Mouse (Mus musculus): ENCODE measurements around the gene Mier2. TPM values are rescaled to one million over a fixed set of nuclear protein-coding genes. Genes with fewer than 3 reads are reported as not detected.

Mier2 gene
- polyA plus RNA-seq, 1 experiment from 2014 or later: 56.2 TPM

DNA sequence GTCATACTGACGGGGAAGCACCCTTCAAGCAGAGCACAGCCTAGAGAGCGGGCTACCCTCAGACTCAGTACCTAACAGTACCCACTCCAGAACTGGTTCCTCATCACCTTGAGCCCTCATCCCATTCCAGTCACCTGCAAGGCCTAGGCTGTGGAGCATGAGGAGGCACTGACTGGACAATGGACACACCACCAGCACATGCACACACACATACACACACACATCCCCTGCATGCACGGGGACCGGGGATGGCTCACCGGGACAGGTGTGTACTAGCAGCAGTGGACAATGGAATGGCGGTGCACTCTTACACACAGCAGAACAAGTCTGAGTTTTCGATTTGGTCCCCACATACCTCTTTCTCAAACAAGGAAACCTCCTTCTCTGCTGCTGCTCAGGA lies 17.7 kb downstream of the Mier2 start:
- Histone ChIP-seq H3K4me3 (ENCODE audit: low read length) (no peak overlapping the region), H3K27me3 (ENCODE audit: insufficient read depth, low read length) (no peaks in the 10 kb centered on the region), H3K4me2 (replicated peaks; ENCODE audit: low read depth, low read length) (no peak overlapping the region), H3K27ac (ENCODE audit: low read length) (no peak overlapping the region), H3K36me3 (ENCODE audit: insufficient read depth, low read length) (peaks cover 33% of the 10 kb centered on the region), H3K9me3 (ENCODE audit: low read length) (no peaks in the 10 kb centered on the region), H3K4me1 (ENCODE audit: insufficient read depth, low read length) (peaks cover 10% of the 10 kb centered on the region; the same call in 1 of the 2 replicates), H3K9ac (replicated peaks; ENCODE audit: low read length) (no peak overlapping the region)
- WGBS: 91% methylated on average over 7 of the region's 7 CpGs
- no peak for ATAC-seq (ENCODE audit: low FRiP score, low TSS enrichment)

DNA sequence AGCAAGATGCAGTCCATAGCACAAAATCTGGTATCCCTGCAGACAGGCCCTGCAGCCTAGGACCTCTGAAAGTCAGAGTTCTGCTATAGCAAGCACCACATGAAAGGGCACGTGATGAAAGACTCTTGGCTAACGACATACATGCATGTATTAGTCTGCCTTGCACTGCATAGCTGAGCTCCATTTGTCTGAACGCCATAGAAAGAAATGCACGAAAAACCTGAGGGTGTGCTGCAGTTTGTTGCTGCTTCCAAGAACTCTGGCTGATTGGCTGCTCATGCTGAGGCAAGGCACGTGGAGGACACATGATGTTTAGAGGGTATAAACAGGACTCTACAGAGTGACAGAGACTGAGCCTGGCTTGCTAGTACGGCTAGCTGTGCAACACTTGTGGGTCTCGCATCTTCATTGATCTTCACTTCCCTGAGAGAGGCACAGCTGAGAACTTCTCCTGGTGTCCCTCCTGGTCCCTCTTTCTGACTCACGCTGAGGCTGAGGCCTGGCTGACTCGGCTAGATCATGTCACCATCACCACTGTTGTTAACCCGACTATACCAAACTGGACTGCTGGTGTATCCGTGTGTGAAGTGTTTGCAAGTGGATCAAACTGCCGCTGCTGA lies 18.4 kb downstream of the Mier2 start:
- 77% methylated on average over 12 of the region's 12 CpGs for WGBS
- H3K4me3 ChIP-seq (ENCODE audit: low read length): no peak overlapping the region
- no peak for ATAC-seq (ENCODE audit: low FRiP score, low TSS enrichment)

DNA sequence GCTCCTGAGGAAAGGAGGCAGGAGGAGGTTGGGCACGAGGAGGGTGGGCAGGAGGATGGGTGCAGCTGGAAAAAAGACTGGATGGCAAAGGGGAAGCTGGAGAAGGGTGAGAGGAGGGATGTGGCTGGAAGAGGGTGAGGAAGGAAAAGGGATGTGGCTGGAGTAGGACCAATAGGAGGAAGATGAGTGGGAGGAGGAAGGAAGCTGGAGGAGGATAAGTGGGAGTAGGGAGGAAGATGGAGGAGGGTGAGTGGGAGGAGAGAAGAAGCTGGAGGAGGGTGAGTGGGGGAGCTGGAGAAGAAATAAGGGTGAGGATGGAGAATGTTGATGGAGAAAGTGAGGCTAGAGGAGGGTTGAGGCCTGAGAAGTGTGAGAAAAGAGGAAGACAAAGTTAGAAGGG lies 19.6 kb downstream of the Mier2 start:
- H3K4me3 ChIP-seq (ENCODE audit: low read length): no peak overlapping the region
- H3K36me3 ChIP-seq (ENCODE audit: insufficient read depth, low read length): peaks cover 15% of the 10 kb centered on the region
- no peak overlapping the region for H3K4me2 ChIP-seq (replicated peaks; ENCODE audit: low read depth, low read length)
- 72% methylated on average over 1 of the region's 1 CpGs for WGBS
- H3K27me3 ChIP-seq (ENCODE audit: insufficient read depth, low read length): no peaks in the 10 kb centered on the region
- no peaks in the 10 kb centered on the region for H3K9me3 ChIP-seq (ENCODE audit: low read length)
- H3K9ac ChIP-seq (replicated peaks; ENCODE audit: low read length): no peak overlapping the region
- peaks cover 10% of the 10 kb centered on the region; the same call in 1 of the 2 replicates for H3K4me1 ChIP-seq (ENCODE audit: insufficient read depth, low read length)
- no peak for ATAC-seq (ENCODE audit: low FRiP score, low TSS enrichment)
- no peak overlapping the region for H3K27ac ChIP-seq (ENCODE audit: low read length)

More for the DNA sequence above, 18.4 kb downstream of the Mier2 start:
- peaks cover 10% of the 10 kb centered on the region; the same call in 1 of the 2 replicates for H3K4me1 ChIP-seq (ENCODE audit: insufficient read depth, low read length)
- H3K9ac ChIP-seq (replicated peaks; ENCODE audit: low read length): no peak overlapping the region
- H3K36me3 ChIP-seq (ENCODE audit: insufficient read depth, low read length): peaks cover 27% of the 10 kb centered on the region
- no peaks in the 10 kb centered on the region for H3K9me3 ChIP-seq (ENCODE audit: low read length)
- no peak overlapping the region for H3K4me2 ChIP-seq (replicated peaks; ENCODE audit: low read depth, low read length)
- H3K27me3 ChIP-seq (ENCODE audit: insufficient read depth, low read length): no peaks in the 10 kb centered on the region
- H3K27ac ChIP-seq (ENCODE audit: low read length): no peak overlapping the region

DNA sequence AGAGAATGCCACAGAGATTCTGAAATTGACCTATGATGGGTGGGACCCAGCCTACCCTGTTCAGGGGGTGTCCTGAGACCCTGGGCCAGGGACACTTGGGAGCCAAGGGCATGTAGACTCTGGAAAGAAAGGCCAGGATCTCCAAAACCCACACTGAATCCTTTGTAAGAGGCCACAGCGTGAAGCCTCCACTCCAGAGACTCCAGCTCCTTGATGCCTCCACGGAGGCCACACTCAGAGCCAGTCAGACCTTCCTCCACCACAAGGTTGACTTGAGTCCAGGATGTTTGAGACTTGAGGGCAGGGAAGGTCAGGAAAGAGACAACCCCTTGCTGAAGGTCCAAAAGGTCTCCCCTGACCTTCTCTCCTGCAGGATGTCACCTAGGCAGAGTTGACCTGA lies 20.6 kb downstream of the Mier2 start:
- Histone ChIP-seq H3K27ac (ENCODE audit: low read length) (no peak overlapping the region), H3K27me3 (ENCODE audit: insufficient read depth, low read length) (no peaks in the 10 kb centered on the region), H3K36me3 (ENCODE audit: insufficient read depth, low read length) (peaks cover 8% of the 10 kb centered on the region; the same call in 1 of the 2 replicates), H3K9me3 (ENCODE audit: low read length) (no peaks in the 10 kb centered on the region), H3K4me2 (replicated peaks; ENCODE audit: low read depth, low read length) (no peak overlapping the region), H3K4me3 (ENCODE audit: low read length) (no peak overlapping the region), H3K9ac (replicated peaks; ENCODE audit: low read length) (no peak overlapping the region), H3K4me1 (ENCODE audit: insufficient read depth, low read length) (peaks cover 10% of the 10 kb centered on the region; the same call in 1 of the 2 replicates)
- ATAC-seq (ENCODE audit: low FRiP score, low TSS enrichment): no peak
- 81% methylated on average over 2 of the region's 2 CpGs for WGBS

DNA sequence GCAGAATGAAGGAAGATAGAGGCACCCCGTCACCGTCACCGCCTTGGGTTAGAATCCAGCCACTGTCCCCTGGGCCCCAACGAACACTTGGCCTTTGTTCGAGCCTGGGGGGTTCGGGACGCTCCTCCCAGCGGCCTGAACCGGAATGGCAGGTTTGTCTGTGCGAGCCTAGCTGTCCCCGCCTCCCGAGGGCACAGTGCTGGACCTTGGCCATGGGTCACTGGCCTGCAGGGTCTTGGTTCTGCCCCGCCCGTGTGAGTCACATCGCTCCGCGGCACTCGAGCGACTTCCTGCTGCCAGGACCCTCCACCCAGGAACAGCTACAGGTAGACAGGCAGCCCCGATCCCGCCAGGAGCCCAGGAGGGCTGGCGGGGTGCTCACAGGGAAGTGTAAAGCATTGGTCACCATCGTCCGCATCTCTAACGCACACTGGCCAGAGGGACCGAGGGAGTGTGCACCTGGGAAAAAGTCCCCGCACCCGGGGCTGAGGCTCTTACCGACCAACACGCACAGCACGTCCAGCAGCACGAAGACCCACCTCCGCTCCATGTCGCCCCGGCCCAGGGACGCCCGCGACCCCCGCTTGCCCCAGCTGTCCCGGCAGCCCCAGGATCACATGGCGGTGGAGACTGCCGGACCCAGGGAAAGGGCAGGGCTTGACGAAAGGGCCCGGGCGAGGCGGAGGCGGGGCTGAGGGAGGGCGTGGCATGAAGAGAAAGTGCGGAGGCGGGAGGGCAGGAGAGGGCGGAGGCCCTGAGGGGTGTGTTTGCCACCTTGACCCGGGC lies 21.7 kb downstream of the Mier2 start, which contains the start of gene Plpp2:
Gene Plpp2, minus strand, starts transcription at position 671 of the 786 bp plus-strand sequence.
- Histone ChIP-seq H3K36me3 (ENCODE audit: insufficient read depth, low read length) (peaks cover 3% of the 10 kb centered on the region; the same call in 1 of the 2 replicates), H3K4me2 (replicated peaks; ENCODE audit: low read depth, low read length) (peak within 1 kb of the TSS; percentile 92), H3K27ac (ENCODE audit: low read length) (peak within 1 kb of the TSS; percentile 87), H3K9ac (replicated peaks; ENCODE audit: low read length) (peak within 1 kb of the TSS; percentile 73), H3K27me3 (ENCODE audit: insufficient read depth, low read length) (no peaks in the 10 kb centered on the region), H3K9me3 (ENCODE audit: low read length) (no peaks in the 10 kb centered on the region), H3K4me1 (ENCODE audit: insufficient read depth, low read length) (peaks cover 8% of the 10 kb centered on the region; the same call in 1 of the 2 replicates), H3K4me3 (ENCODE audit: low read length) (peak within 1 kb of the TSS; percentile 66)
- peak; percentile 88 for ATAC-seq (ENCODE audit: low FRiP score, low TSS enrichment)
- WGBS: under 1% methylated on average over 50 of the region's 52 CpGs

DNA sequence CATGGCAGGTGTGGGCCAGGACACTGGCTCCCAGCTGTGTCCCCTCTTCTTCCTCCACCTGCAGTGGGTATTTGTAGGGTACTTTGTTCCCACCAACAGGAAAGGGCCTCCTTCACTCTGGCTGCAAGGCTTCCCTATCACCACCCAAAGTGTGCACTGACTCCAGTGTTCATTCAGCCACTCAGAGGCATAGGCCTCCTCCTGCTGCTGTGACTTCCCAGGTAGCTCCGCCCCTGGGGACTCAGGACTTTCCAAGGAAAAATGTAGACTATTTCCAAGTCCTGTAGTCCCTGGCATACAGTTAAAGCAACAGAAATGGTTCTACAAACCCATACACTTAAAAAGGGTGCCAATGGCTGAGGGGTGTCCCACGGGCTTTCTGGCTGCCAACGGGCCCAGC lies 22.3 kb downstream of the Mier2 start:
- peak overlapping the region; percentile 66 for H3K4me3 ChIP-seq (ENCODE audit: low read length)
- peaks cover 3% of the 10 kb centered on the region; the same call in 1 of the 2 replicates for H3K36me3 ChIP-seq (ENCODE audit: insufficient read depth, low read length)
- peaks cover 8% of the 10 kb centered on the region; the same call in 1 of the 2 replicates for H3K4me1 ChIP-seq (ENCODE audit: insufficient read depth, low read length)
- peak; percentile 37; the same call in 1 of the 2 replicates for ATAC-seq (ENCODE audit: low FRiP score, low TSS enrichment)
- peak overlapping the region; percentile 92 for H3K4me2 ChIP-seq (replicated peaks; ENCODE audit: low read depth, low read length)
- peak overlapping the region; percentile 73 for H3K9ac ChIP-seq (replicated peaks; ENCODE audit: low read length)
- peak overlapping the region; percentile 87 for H3K27ac ChIP-seq (ENCODE audit: low read length)
- no peaks in the 10 kb centered on the region for H3K9me3 ChIP-seq (ENCODE audit: low read length)
- no peaks in the 10 kb centered on the region for H3K27me3 ChIP-seq (ENCODE audit: insufficient read depth, low read length)
- WGBS: 30% methylated on average over 3 of the region's 3 CpGs

DNA sequence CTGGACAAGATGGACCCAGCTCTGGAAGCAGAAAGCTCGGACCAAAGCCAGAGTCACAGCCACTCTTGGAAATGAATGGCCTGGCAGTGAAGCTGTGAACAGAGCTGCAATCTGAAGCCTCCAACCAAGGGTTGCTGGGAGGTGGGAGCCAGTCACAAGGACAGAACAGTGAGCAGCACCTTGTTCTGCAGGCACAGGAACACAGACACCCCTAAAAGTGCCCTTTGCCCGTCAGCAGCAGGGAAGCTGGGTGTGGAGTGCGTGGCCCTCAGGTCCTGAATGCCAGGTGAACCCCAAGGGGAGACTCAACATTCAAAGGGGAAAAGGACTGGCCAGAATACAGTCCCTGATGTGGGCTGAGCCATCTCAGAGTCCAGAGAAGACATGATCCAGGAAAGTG lies 23.4 kb downstream of the Mier2 start:
- WGBS: 87% methylated on average over 3 of the region's 3 CpGs
- H3K36me3 ChIP-seq (ENCODE audit: insufficient read depth, low read length): peaks cover 8% of the 10 kb centered on the region; the same call in 1 of the 2 replicates
- H3K9ac ChIP-seq (replicated peaks; ENCODE audit: low read length): no peak overlapping the region
- H3K27ac ChIP-seq (ENCODE audit: low read length): no peak overlapping the region
- H3K27me3 ChIP-seq (ENCODE audit: insufficient read depth, low read length): no peaks in the 10 kb centered on the region
- H3K4me1 ChIP-seq (ENCODE audit: insufficient read depth, low read length): peaks cover 8% of the 10 kb centered on the region; the same call in 1 of the 2 replicates
- no peak overlapping the region for H3K4me2 ChIP-seq (replicated peaks; ENCODE audit: low read depth, low read length)
- no peak overlapping the region for H3K4me3 ChIP-seq (ENCODE audit: low read length)
- H3K9me3 ChIP-seq (ENCODE audit: low read length): no peaks in the 10 kb centered on the region
- ATAC-seq (ENCODE audit: low FRiP score, low TSS enrichment): no peak

DNA sequence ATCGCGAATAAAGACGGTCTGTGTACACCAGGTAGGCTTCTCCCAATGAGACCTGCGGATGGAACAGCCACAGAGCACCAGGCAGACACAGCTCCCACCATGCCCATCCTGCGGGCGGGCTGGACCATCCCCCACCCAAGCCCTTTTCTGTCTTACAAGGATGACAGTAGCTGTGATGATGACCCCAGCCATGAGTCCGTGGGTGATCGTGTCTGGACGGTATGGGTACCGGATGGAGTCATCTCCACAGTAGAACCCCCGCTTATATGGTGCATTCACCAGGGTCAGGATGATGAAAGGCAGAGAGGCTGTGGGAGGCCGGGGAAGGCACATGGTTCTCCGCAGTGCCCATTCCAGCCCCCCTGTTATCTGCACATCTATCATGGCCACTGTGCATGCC lies 24.3 kb downstream of the Mier2 start:
- Histone ChIP-seq H3K4me2 (replicated peaks; ENCODE audit: low read depth, low read length) (no peak overlapping the region), H3K36me3 (ENCODE audit: insufficient read depth, low read length) (peaks cover 10% of the 10 kb centered on the region; the same call in 1 of the 2 replicates), H3K4me3 (ENCODE audit: low read length) (no peak overlapping the region), H3K27me3 (ENCODE audit: insufficient read depth, low read length) (no peaks in the 10 kb centered on the region), H3K9ac (replicated peaks; ENCODE audit: low read length) (no peak overlapping the region), H3K4me1 (ENCODE audit: insufficient read depth, low read length) (peaks cover 8% of the 10 kb centered on the region; the same call in 1 of the 2 replicates), H3K27ac (ENCODE audit: low read length) (no peak overlapping the region), H3K9me3 (ENCODE audit: low read length) (no peaks in the 10 kb centered on the region)
- no peak for ATAC-seq (ENCODE audit: low FRiP score, low TSS enrichment)
- 97% methylated on average over 13 of the region's 13 CpGs for WGBS

DNA sequence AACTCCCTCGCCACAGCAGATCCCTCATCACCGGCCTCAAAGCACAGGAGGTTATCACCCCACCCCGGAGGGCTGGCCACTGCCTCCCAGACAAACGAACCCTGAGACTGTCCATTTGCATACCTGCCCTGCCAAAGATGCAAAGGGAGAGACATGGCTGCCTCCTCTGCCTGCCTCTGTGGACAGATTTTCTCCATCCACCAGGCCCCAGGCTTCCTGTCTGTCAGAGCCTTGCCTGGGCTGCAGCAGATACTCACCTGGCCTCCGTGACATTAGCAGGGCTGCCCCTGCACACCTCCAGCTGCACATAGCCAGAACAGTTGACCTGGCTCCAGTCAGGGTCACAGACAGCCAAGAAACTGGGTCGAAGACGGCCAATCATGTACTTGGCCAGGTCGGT lies 24.8 kb downstream of the Mier2 start:
- Histone ChIP-seq H3K9ac (replicated peaks; ENCODE audit: low read length) (no peak overlapping the region), H3K9me3 (ENCODE audit: low read length) (no peaks in the 10 kb centered on the region), H3K4me2 (replicated peaks; ENCODE audit: low read depth, low read length) (no peak overlapping the region), H3K27ac (ENCODE audit: low read length) (no peak overlapping the region), H3K4me1 (ENCODE audit: insufficient read depth, low read length) (peaks cover 8% of the 10 kb centered on the region; the same call in 1 of the 2 replicates), H3K4me3 (ENCODE audit: low read length) (no peak overlapping the region), H3K36me3 (ENCODE audit: insufficient read depth, low read length) (peaks cover 10% of the 10 kb centered on the region; the same call in 1 of the 2 replicates), H3K27me3 (ENCODE audit: insufficient read depth, low read length) (no peaks in the 10 kb centered on the region)
- ATAC-seq (ENCODE audit: low FRiP score, low TSS enrichment): no peak
- WGBS: 75% methylated on average over 8 of the region's 8 CpGs

Measured in kidney, embryonic 16.5 days (tissue).